Mouse (Mus musculus) myocyte (in vitro differentiated cells): ENCODE measurements around the gene Tex22.

ENCODE experiments used
- CEBPB ChIP-seq: IDR thresholded peaks from 2 replicates; pipeline ENCODE4 v1.6.1; 2011; ENCODE audit warnings: mild to moderate bottlenecking, moderate library complexity; ENCODE audit not compliant: poor library complexity, insufficient read depth, severe bottlenecking
- E2F4 ChIP-seq: IDR thresholded peaks from one replicate; pipeline ENCODE4 v1.6.1; 2011; ENCODE audit warnings: mild to moderate bottlenecking, control low read depth, moderate library complexity; ENCODE audit not compliant: insufficient read depth
- MAX ChIP-seq: IDR thresholded peaks from one replicate; pipeline ENCODE4 v1.6.1; 2011; ENCODE audit warnings: low read depth, mild to moderate bottlenecking, control low read depth
- MYOD1 ChIP-seq, 3 experiments: IDR thresholded peaks; one replicate each; pipeline ENCODE4 v1.6.1; 2011; ENCODE audit warnings: control low read depth in 2 of 3, low read depth in 2 of 3, mild to moderate bottlenecking in 2 of 3, moderate library complexity in 1 of 3; ENCODE audit not compliant: insufficient read length in 2 of 3, control insufficient read depth in 1 of 3
- MYOG ChIP-seq, 3 experiments: IDR thresholded peaks; one replicate each; pipeline ENCODE4 v1.6.1; 2011; ENCODE audit warnings: control low read depth in 2 of 3, low read depth in 2 of 3, mild to moderate bottlenecking in 2 of 3; ENCODE audit not compliant: insufficient read length in 2 of 3, control insufficient read depth in 1 of 3, insufficient read depth in 1 of 3
- POLR2A ChIP-seq: IDR thresholded peaks from one replicate; pipeline ENCODE4 v1.6.1; 2011; ENCODE audit warnings: low read depth, mild to moderate bottlenecking, control low read depth, moderate library complexity; ENCODE audit not compliant: insufficient read length
- POLR2AphosphoS2 ChIP-seq: IDR thresholded peaks from one replicate; pipeline ENCODE4 v1.6.1; 2011; ENCODE audit warnings: low read depth, control low read depth; ENCODE audit not compliant: insufficient read length
- SRF ChIP-seq: IDR thresholded peaks from one replicate; pipeline ENCODE4 v1.6.1; 2011; ENCODE audit warnings: low read depth; ENCODE audit not compliant: control insufficient read depth, insufficient read length
- TCF12 ChIP-seq: IDR thresholded peaks from one replicate; pipeline ENCODE4 v1.6.1; 2011; ENCODE audit warnings: mild to moderate bottlenecking, control low read depth; ENCODE audit not compliant: poor library complexity, insufficient read depth, severe bottlenecking
- USF1 ChIP-seq: IDR thresholded peaks from one replicate; pipeline ENCODE4 v1.6.1; 2011; ENCODE audit warnings: low read depth, mild to moderate bottlenecking, control low read depth, moderate library complexity

DNA sequence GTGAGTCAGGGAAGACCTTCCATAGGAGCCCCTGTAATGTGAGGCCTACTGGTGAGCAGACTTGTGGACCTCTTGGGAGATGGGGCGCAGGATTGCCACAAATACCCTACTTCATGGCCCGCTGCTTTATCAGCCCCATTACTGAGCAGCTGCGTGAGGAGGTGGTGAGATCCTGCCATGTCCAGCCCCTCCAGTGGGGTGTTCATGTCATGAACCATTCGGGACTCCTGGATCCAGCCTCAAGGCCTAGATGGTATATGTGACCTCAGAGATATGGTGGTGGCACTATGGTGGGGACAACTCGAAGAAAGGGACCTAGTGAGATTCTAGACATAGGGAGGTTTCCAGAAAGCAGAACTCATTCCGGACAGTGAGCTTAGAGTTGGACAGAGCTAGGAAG is 14.8 kb downstream of the Tex22 start:
- TF ChIP-seq MYOD1 (IDR thresholded peaks at IDR 0.05; ENCODE audit: control insufficient read depth in 1 of 3, insufficient read length in 2 of 3, low read depth in 2 of 3) (no peak), CEBPB (no peak), POLR2A (no peak), POLR2AphosphoS2 (no peak), MAX (no peak), E2F4 (no peak), USF1 (no peak), SRF (no peak), MYOG (IDR thresholded peaks at IDR 0.05; ENCODE audit: control insufficient read depth in 1 of 3, insufficient read depth in 1 of 3, insufficient read length in 2 of 3, low read depth in 2 of 3) (no peak), TCF12 (no peak)
